ENCODE assay signal across 8 mouse cellular contexts in the genomic region with DNA sequence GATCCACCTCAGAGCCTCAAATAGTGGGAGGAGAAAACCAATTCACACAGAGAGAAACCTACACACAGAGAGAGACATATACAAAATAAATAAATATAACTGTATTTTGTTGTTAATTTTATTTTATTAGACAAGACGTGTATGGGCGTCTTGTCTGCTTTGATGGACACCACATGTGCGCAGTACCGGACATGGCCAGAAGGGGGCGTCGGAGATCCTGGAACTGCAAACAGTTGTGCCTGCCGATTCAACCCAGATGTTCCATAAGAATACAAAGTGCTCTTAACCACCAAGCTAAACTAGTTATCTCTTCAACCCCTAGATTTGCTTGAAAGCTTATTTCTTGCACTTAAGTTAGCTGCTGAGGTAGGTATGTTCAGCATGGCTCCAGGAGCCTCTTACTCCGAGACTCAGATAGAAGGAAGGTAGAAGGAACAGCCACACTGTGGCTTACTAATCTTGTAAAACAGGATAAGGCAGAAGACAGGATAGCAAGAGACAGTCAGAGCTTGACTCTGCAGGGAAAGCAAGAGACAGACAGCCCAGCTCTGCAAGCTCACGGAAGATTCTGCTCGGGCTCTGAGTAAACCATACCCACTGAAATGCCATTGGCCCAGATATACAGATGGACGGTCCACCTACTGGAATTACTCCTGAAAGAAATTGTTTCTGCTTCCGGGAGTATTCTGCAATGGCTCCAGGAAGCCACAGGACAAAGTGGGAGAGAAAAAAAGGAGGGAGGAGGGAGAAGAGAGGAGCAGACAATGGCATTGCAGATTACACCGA. TPM values are rescaled to one million over a fixed set of nuclear protein-coding genes. Genes with fewer than 3 reads are reported as not detected.
DNase-seq lines count a peak whose midpoint lies in the region; ATAC-seq lines count a peak whose summit lies in the region.

No protein-coding gene starts in this region.

- H3K36me3 ChIP-seq in midbrain, embryonic 14.5 days (ENCODE audit: control insufficient read depth, insufficient read depth, low read length): no peaks in the 10 kb centered on the region
- H3K36me3 ChIP-seq in midbrain, embryonic 13.5 days: no peaks in the 10 kb centered on the region

- H3K4me2 ChIP-seq in midbrain, embryonic 14.5 days (ENCODE audit: low read length): no peak overlapping the region
- no peak overlapping the region for H3K4me2 ChIP-seq in midbrain, embryonic 13.5 days (replicated peaks)

- H3K9me3 ChIP-seq in midbrain, embryonic 14.5 days (ENCODE audit: control insufficient read depth, low read length): no peaks in the 10 kb centered on the region
- no peaks in the 10 kb centered on the region for H3K9me3 ChIP-seq in midbrain, embryonic 13.5 days

- no peak overlapping the region for H3K27ac ChIP-seq in midbrain, embryonic 14.5 days (replicated peaks; ENCODE audit: low read depth, low read length)
- no peak overlapping the region for H3K27ac ChIP-seq in midbrain, embryonic 13.5 days
- H3K27ac ChIP-seq in brown adipose tissue, adult 24 weeks (replicated peaks; ENCODE audit: low read depth, low read length): no peak overlapping the region

- no peak for ATAC-seq in midbrain, embryonic 14.5 days (ENCODE audit: low FRiP score, low TSS enrichment)
- no peak for ATAC-seq in midbrain, embryonic 13.5 days

- WGBS in midbrain, embryonic 14.5 days: 72% methylated on average over 13 of the region's 13 CpGs
- 76% methylated on average over 13 of the region's 13 CpGs for WGBS in midbrain, embryonic 13.5 days

- peak; percentile 56 to 72 for DNase-seq in cerebellum, postnatal 14 days
- no peak for DNase-seq in cerebellum, adult 11-12 months
- peak; percentile 18 for DNase-seq in midbrain, embryonic 14.5 days
- peak; percentile 19 for DNase-seq in kidney, adult 11 months
- DNase-seq in mesoderm, embryonic 11.5 days (ENCODE audit: low read depth, low spot score): peak; percentile 47
- no peak for DNase-seq in adipocyte (ENCODE audit: low spot score)

- H3K27me3 ChIP-seq in midbrain, embryonic 14.5 days (ENCODE audit: control insufficient read depth, insufficient read depth, low read length): no peaks in the 10 kb centered on the region
- H3K27me3 ChIP-seq in midbrain, embryonic 13.5 days: peaks cover 21% of the 10 kb centered on the region

- H3K4me3 ChIP-seq in midbrain, embryonic 14.5 days (replicated peaks; ENCODE audit: low read depth, low read length): no peak overlapping the region
- no peak overlapping the region for H3K4me3 ChIP-seq in midbrain, embryonic 13.5 days (replicated peaks)
- peak overlapping the region; percentile 29 for H3K4me3 ChIP-seq in brown adipose tissue, adult 24 weeks (ENCODE audit: insufficient read depth, low read depth, low read length)

- no peaks in the 10 kb centered on the region for H3K4me1 ChIP-seq in midbrain, embryonic 14.5 days (ENCODE audit: control insufficient read depth, insufficient read depth, low read length)
- peaks cover 7% of the 10 kb centered on the region; the same call in 1 of the 2 replicates for H3K4me1 ChIP-seq in midbrain, embryonic 13.5 days (replicated peaks)
- no peaks in the 10 kb centered on the region for H3K4me1 ChIP-seq in brown adipose tissue, adult 24 weeks (ENCODE audit: control insufficient read depth, insufficient read depth, insufficient read length, low read length)

- H3K9ac ChIP-seq in midbrain, embryonic 14.5 days (replicated peaks; ENCODE audit: low read length): no peak overlapping the region
- no peak overlapping the region for H3K9ac ChIP-seq in midbrain, embryonic 13.5 days (replicated peaks)

RNA-seq across cellular contexts. Expression of gene Cmc2, which starts 54.9 kb away (rescaled TPM):
- polyA plus RNA-seq in midbrain, embryonic 14.5 days (2014; fragmentation: Nextera tagmentation; extraction: Ambion mirVana): 26.2 and 30.5 TPM in 2 replicates
- polyA plus RNA-seq in midbrain, embryonic 13.5 days (2015; fragmentation: Nextera tagmentation; extraction: Ambion mirVana): 45.1 and 46.3 TPM in 2 replicates
- 81.1 and 117 TPM in 2 replicates for polyA plus RNA-seq in brown adipose tissue, adult 24 weeks (2012; ENCODE audit: insufficient read depth, insufficient read length, missing spikeins)

RNA-seq across cellular contexts. Expression of gene Cenpn, which starts 55.2 kb away (rescaled TPM):
- polyA plus RNA-seq in midbrain, embryonic 14.5 days (2014; fragmentation: Nextera tagmentation; extraction: Ambion mirVana): 7.0 and 11.8 TPM in 2 replicates
- 18.5 and 20.0 TPM in 2 replicates for polyA plus RNA-seq in midbrain, embryonic 13.5 days (2015; fragmentation: Nextera tagmentation; extraction: Ambion mirVana)
- polyA plus RNA-seq in brown adipose tissue, adult 24 weeks (2012; ENCODE audit: insufficient read depth, insufficient read length, missing spikeins): 1.5 and 2.1 TPM in 2 replicates

Comparison
In these comparisons a context has a peak if more than half of its experiments do, and no peak if none do; other contexts are left out.
1. DNase-seq: peak in cerebellum, postnatal 14 days (2 of 2), midbrain, embryonic 14.5 days (single experiment), kidney, adult 11 months (single experiment) and mesoderm, embryonic 11.5 days (single experiment); none in cerebellum, adult 11-12 months (single experiment) and adipocyte (single experiment).